Mouse (Mus musculus) cerebellum, adult 11-12 months (tissue): ENCODE measurements at regions not wholly inside any gene's neighbourhood (a gene's known extent, or its start where the extent isn't known, plus 50 kb on each side); places are given as distances from the start of the nearest gene placed in this dataset.

Source experiments
- DNase-seq: peaks from one replicate; pipeline ENCODE4 v3.0.0; 2022

GRCm38 (mm10) chr5:35221451-35222305, 56.4 kb upstream of the Adra2c start:
- no peak for DNase-seq

DNA sequence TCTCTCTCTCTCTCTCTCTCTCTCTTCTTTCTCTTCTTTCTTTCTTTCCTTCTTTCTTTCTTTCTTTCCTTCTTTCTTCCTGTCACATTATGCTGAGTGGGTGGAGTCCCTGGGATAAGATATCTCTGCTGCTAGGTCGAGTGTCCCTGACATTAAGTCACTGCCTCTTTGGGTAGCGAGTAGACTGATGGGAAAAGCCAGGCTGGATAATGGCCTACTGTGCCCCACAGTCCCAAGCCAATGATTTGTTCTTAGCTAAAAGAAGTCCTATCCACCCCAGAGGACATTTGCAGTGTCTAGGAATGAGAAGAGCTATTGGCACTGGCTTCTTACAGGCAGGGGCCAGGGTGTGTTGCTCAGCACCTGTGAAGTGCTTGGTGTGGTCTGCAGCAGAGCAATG, 61.8 kb upstream of the Adra2c start:
- no peak for DNase-seq

DNA sequence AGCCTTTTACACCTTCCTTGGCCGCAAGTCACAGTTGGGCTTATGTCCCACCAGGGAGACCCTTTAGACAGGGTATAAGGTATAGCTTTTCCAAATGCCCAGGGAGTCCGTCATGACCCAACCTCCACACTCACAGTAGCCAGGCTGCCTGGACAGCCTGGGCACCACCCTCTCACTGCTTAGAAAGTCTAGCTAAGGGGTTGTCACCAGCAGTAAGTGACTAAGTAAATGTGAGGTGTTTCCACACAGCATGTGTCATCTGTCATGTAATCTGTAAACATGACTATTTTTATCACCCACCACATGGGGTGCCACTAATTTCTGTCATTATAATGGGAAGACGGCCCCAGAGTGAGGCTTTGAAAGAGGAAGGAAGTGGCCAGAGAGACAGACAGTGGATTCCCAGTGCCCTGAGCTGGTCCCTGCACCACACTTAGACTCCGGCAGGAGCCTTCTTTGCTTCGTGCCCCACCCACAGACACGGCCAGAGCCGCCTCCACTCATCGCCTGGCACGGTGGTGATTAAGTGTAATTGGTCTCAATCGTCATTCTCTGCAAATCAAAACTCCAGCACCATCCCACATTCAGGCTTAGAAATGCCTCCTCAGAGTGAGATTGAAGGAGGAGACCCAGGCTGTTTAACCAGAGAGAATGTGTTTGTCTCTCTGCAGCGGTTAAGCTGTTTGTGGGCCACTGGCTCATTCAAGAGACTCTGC, 62.5 kb upstream of the Adra2c start:
- DNase-seq, result no peak

- no peak for DNase-seq
Measured at GRCm38 (mm10) chr5:35215007-35215406, 63.1 kb upstream of the Adra2c start.

DNA sequence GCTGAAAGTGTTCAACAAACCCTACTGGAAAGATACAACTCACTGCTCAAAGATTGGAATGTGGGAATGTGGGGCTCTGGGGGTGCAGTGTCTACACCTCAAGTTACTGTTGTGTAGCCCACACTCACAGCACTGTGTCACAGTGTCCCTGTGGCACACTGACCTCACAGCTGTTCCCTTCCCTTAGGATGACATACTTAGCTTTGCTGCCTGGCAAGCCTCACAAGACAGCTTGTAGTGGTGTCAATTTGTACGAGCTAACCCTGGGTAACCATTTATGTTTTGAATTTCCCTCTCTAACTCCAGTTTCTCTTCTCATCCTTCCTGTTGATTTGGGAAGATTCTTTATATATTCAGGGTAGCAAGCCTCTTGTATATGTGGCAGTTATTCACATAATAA, 68.8 kb upstream of the Adra2c start:
- no peak for DNase-seq

DNA sequence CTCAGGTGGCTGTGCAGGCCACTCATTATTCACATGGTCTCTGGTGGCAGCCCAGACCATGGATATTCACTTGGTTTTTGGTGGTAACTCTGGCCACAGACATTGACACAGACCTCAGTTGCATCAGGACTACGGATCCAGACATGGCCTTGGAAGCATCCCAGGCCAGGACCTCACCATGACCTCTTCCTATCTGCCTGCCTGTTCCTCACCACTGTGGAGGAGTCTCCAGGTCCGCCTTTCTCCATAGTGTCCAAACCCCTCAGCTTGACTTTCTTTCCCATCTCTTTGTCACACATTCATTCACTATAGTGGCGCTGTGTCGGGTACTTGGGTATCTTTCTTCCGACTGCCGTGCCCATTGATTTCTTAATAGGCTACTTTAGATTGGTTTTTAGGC, 74.1 kb upstream of the Adra2c start:
- no peak for DNase-seq

GRCm38 (mm10) chr5:35198468-35198867, 79.7 kb upstream of the Adra2c start:
- DNase-seq, result peak; percentile 78

DNA sequence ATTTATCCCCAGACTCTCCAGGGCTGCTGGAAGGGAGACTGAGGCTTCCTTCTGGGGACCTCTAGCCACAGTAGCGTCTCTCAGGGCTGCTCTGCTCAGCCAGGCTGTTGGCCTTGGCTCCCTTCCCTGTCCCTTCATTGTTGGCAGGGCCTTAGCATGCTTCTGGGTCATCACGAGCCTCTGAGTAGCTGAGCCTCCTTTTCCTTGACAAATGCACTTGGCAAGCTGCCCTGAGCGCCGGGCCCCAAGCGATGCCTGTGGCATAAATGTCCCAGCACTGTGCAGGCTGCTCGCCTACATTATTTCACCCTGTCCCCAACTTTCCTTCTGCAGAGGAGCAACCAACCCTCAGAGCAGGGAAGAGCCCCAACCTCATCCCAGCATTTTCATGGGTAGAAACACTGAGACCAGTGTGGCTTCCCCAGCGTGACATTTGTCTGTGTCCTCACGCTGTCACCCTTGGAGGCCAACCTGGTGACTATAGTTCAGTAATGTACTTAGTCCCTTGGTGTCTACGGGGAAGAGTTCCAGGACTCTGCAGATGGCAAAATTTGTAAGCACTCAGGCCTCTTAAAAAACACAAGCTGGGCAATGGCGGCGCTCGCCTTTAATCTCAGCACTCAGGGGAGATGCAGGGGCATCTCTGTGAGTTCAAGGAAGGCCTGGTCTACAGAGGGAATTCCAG, 83.7 kb upstream of the Lrpap1 start:
- DNase-seq, result peak; percentile 99

DNA sequence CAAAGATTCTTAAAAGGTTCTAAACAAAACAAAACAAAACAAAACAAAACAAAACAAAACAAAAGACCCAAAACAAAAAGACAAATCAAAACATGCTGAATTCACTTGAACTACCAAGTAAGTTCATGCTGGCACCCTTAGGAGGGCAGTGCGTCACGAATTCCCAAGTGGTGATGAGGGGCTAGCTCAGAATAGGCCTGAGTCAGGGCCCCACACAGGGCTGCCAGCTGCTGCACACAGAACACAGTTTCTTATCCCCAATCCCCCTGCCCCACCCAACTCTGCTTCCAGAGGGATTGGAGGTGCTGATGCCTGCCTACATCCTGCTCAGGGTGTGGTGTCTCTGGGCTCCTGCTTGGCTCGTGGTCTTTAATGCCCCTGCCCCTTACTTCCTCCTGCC, 80.3 kb upstream of the Lrpap1 start:
- no peak for DNase-seq

DNA sequence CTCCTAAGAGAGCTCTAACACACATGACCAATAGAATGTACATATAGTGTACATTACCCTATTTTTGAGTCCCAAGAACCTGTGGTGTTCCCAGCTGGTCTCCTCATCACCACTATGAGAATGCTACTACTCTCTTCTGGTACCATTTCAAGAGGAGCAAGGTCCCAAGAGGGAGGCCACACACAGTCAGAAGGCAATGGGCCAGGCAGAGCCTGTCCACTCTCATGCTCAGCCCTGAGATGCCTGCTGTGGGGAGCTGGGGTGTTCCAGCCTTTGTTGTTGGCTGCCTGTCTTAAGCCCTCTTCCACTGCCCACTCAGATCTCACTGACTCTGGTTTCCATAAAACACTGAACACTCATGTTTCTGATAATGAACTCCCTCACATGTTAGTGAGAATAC, 79.7 kb upstream of the Lrpap1 start:
- no peak for DNase-seq

DNA sequence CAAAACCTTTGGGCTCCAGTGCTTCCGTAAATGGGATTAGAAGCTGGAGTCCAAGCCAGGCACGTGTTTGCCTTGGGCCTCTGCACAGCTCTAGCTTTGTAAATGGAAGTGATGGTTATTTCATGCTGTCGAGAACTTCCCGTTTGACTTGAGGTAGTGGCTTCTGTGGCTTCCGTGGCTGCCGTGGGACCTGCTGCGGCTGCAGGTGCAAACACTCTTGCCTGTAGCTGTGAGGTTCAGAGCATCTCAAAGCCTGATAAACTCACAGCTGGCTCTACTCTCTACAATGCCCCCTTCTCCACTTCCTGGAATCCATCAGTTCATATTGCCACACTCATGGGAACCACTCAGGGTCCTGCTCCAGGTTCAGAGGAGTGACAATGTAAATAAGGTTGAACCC, 77.9 kb upstream of the Lrpap1 start:
- DNase-seq, result no peak

DNA sequence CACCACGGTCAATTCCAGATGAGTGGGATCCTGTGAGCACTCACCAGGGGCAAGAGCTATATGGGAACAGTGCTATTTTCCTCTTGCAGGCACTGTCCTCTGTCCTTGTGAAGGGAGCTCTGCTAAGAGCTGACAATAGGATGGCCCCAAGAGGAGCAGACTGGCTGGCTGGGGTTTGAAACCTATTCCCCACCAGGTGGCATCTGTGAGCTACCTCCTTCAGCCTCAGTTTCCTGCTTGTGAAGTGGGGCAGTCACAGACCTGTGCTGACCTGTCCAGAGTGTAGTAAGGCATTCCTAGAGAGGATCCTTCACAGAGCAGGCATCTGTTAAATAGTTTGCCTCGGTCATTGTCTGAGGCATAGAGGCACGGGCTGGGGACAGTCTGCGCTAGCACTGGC, 71.8 kb upstream of the Lrpap1 start:
- DNase-seq, result no peak

DNA sequence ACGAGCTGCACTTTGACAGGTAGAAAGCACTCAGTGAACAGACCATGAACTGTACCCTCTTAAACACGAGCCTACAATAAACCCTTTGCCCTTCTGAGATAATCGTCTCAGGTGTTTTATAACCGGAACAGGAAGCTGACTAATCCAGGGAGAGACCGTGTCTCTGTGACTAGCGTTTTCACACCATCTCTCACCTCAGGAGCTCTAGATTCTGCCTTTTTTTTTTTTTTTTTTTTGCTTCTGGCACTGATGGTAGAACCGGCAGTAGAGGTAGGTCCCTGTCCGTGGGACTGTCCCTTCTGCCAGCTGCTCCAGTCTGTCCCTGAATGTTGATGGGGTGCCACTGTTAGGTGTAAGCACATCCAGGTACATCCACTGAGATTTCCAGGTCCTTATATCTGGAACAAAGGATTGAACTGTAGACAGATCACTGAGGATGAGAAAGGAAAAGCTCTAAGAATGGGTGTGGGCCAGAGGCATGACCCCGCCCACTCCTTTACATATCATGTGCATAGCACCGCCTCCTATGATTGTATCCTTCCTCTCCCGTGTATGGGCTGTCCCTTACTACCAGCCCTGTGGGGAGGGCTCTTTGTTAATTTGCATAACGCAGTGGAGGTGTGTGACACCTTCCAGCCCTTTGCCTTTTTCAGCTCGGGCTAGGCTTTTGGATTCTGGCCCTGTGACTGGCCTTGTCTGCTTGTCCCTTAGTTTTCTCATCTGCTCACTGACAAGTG, 70.7 kb upstream of the Lrpap1 start:
- DNase-seq, result no peak

- DNase-seq, result no peak
Measured at GRCm38 (mm10) chr5:35174318-35174717, 68.8 kb upstream of the Lrpap1 start.

GRCm38 (mm10) chr5:35171336-35171735, 65.8 kb upstream of the Lrpap1 start:
- peak; percentile 78 for DNase-seq

DNA sequence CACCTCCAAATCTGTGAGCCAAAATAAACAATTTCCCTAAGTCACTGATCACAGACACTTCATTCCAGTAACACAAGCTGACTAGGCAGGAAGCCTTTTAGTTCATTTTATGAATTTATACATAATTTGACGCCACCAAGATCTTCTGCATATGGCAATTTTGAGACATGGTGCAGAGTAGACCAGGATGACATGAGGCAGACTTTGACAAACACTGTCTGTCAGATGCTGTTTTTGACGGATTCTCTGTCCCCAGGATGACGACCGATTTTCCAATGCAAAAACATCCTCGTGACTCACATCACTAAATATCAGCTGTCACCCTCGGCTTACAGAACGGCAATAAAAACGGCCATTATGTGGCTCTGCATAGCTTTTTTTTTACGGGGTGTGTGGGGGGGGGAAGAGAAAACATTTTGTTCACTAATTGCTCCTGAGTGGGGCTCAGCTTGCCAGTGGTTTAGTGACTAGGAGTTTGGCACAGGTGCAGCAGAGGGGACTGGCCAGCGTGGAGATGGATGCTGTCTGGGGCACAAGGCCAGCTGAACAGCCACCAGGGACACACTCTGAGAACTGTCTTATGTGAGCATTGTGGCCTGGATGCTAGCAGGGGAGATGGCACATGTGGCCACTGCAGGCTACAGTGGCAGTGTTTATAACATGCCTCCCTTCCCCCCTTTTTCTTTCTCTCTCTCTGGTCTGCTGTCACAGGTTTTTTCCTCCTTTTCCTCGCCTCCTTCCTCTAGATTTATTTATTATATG, 65.0 kb upstream of the Lrpap1 start:
- no peak for DNase-seq

DNA sequence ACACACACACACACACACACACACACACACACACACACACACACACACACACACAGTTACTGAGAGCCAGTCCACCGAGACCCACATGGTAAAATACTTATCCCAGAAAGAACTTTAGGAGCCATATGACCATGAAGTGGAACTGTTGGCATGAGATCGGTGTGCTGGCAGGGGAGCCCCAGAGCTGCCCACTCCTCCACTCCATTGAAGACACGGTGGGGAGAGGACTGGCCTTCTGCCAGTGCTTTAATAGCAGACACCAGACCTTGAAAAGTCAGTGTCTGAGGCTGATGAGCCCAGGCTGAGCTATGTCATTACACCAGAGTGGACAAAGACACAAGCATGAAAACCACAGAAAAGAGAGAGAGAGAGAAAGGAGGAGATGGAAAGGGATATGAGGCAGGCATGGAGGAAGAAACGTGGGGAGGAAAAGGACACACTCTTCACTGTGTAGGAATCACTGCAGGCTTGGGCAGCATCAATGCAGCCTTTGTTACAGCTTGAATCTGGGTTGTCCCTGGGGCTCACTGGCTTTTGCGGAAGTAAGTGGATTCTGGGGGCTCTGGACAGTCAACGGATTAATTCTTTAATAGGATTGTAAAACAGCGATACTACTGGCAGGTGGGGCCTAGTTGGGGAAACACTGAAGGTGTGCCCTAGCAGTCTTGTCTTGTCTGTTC, 64.2 kb upstream of the Lrpap1 start:
- DNase-seq, result no peak

- no peak for DNase-seq
Measured at GRCm38 (mm10) chr5:35168853-35169252, 63.3 kb upstream of the Lrpap1 start.

GRCm38 (mm10) chr5:35168369-35168768, 62.8 kb upstream of the Lrpap1 start:
- no peak for DNase-seq

DNA sequence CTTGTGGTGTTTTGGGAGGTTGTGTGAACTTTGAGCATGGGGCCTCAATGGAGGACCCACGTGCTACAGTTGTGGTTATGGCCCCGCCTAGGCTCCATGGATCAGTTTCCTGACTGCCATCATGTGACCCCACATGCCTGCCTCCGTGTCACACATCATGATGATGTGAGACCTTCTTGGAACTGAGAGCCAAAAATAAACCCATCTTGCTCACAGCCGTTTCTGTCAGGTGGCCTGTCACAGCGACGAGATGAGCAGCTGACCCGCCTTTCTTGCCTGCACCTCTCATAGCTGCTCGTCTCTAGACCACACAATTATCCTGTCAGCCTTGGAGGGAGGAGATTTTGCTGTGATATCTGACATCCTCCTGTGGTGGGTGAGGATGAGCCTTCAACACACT, 60.4 kb upstream of the Lrpap1 start:
- no peak for DNase-seq

- DNase-seq, result no peak
Measured at GRCm38 (mm10) chr5:35165459-35165858, 59.9 kb upstream of the Lrpap1 start.

- no peak for DNase-seq
Measured at GRCm38 (mm10) chr5:35162607-35163006, 57.0 kb upstream of the Lrpap1 start.
